10 mouse cellular contexts compared by ENCODE assay signal in genomic region chr13:55830833-55831721, GRCm38 (mm10). TPM values are rescaled to one million over a fixed set of nuclear protein-coding genes. Genes with fewer than 3 reads are reported as not detected.
DNase-seq lines count a peak whose midpoint lies in the region; ATAC-seq and TF ChIP-seq lines count a peak whose summit lies in the region.
"Had no signal": no experiment of that assay in that cellular context is flagged by ENCODE, and none has a peak within 500 bp of the region (broad histone marks: within the 10 kb centered on the region; RNA-seq: fewer than 3 reads in every experiment).

No protein-coding gene starts in this region.

- 0 out of 2 replicates have a peak overlapping the region, but pooled peaks have one; percentile 15 for H3K9ac ChIP-seq in kidney, embryonic 15.5 days
- peak overlapping the region; percentile 78 for H3K9ac ChIP-seq in embryonic facial prominence, embryonic 13.5 days
- H3K9ac ChIP-seq in hindbrain, postnatal 0 days (replicated peaks; ENCODE audit: low read length): no peak overlapping the region
- no peak overlapping the region for H3K9ac ChIP-seq in midbrain, embryonic 16.5 days (ENCODE audit: low read depth, low read length)

- H3K27me3 ChIP-seq in kidney, embryonic 15.5 days: peaks cover 94% of the 10 kb centered on the region
- peaks cover 91% of the 10 kb centered on the region for H3K27me3 ChIP-seq in embryonic facial prominence, embryonic 13.5 days
- peaks cover 72% of the 10 kb centered on the region for H3K27me3 ChIP-seq in hindbrain, postnatal 0 days (ENCODE audit: insufficient read depth, low read length)
- H3K27me3 ChIP-seq in midbrain, embryonic 16.5 days (ENCODE audit: control insufficient read depth, insufficient read depth, low read depth, low read length): peaks cover 54% of the 10 kb centered on the region

- peaks cover 47% of the 10 kb centered on the region for H3K4me1 ChIP-seq in kidney, embryonic 15.5 days
- peaks cover 33% of the 10 kb centered on the region for H3K4me1 ChIP-seq in embryonic facial prominence, embryonic 13.5 days
- no peaks in the 10 kb centered on the region for H3K4me1 ChIP-seq in hindbrain, postnatal 0 days (ENCODE audit: insufficient read depth, low read length)
- peaks cover 9% of the 10 kb centered on the region for H3K4me1 ChIP-seq in midbrain, embryonic 16.5 days (ENCODE audit: control insufficient read depth, insufficient read depth, low read length)

- peak overlapping the region; percentile 34 for H3K4me3 ChIP-seq in kidney, embryonic 15.5 days (replicated peaks)
- peak overlapping the region; percentile 52 for H3K4me3 ChIP-seq in embryonic facial prominence, embryonic 13.5 days
- peak overlapping the region; percentile 8; the same call in 1 of the 2 replicates for H3K4me3 ChIP-seq in hindbrain, postnatal 0 days (ENCODE audit: low read length)
- no peak overlapping the region; the same call in 1 of the 2 replicates for H3K4me3 ChIP-seq in midbrain, embryonic 16.5 days (ENCODE audit: low read depth, low read length)

- WGBS in kidney, embryonic 15.5 days: under 1% methylated on average over 52 of the region's 82 CpGs
- under 1% methylated on average over 60 of the region's 82 CpGs for WGBS in embryonic facial prominence, embryonic 13.5 days
- WGBS in hindbrain, postnatal 0 days: 2% methylated on average over 57 of the region's 82 CpGs
- WGBS in midbrain, embryonic 16.5 days: under 1% methylated on average over 49 of the region's 82 CpGs

- no peaks in the 10 kb centered on the region for H3K9me3 ChIP-seq in kidney, embryonic 15.5 days (replicated peaks)
- no peaks in the 10 kb centered on the region for H3K9me3 ChIP-seq in embryonic facial prominence, embryonic 13.5 days
- H3K9me3 ChIP-seq in hindbrain, postnatal 0 days (ENCODE audit: low read length): no peaks in the 10 kb centered on the region
- H3K9me3 ChIP-seq in midbrain, embryonic 16.5 days (replicated peaks; ENCODE audit: control insufficient read depth, low read length, poor library complexity, severe bottlenecking): no peaks in the 10 kb centered on the region

- no peak for DNase-seq in kidney, adult 8-10 months
- no peak for DNase-seq in hindbrain, postnatal 0 days (ENCODE audit: low spot score)
- DNase-seq in left cerebral cortex, postnatal 14 days (ENCODE audit: low spot score in 2 of 2): no peak
- no peak for DNase-seq in left cerebral cortex, postnatal 10 days (ENCODE audit: extremely low spot score in 1 of 2, low spot score in 2 of 2)

- no peaks in the 10 kb centered on the region for H3K36me3 ChIP-seq in kidney, embryonic 15.5 days
- no peaks in the 10 kb centered on the region for H3K36me3 ChIP-seq in embryonic facial prominence, embryonic 13.5 days
- no peaks in the 10 kb centered on the region for H3K36me3 ChIP-seq in hindbrain, postnatal 0 days (ENCODE audit: insufficient read depth, low read length)
- no peaks in the 10 kb centered on the region for H3K36me3 ChIP-seq in midbrain, embryonic 16.5 days (ENCODE audit: control insufficient read depth, insufficient read depth, low read length)

- H3K4me2 ChIP-seq in kidney, embryonic 15.5 days: peak overlapping the region; percentile 58
- peak overlapping the region; percentile 60 for H3K4me2 ChIP-seq in embryonic facial prominence, embryonic 13.5 days
- peak overlapping the region; percentile 21; the same call in 1 of the 2 replicates for H3K4me2 ChIP-seq in hindbrain, postnatal 0 days (ENCODE audit: low read depth, low read length)
- H3K4me2 ChIP-seq in midbrain, embryonic 16.5 days (ENCODE audit: low read length): peak overlapping the region; percentile 14; the same call in 1 of the 2 replicates

- peak; percentile 28; the same call in 1 of the 2 replicates for ATAC-seq in kidney, embryonic 15.5 days (replicated peaks; ENCODE audit: low FRiP score)
- ATAC-seq in embryonic facial prominence, embryonic 13.5 days (ENCODE audit: insufficient number of reproducible peaks, insufficient read depth, low FRiP score, low TSS enrichment, low read depth): peak; percentile 67
- ATAC-seq in hindbrain, postnatal 0 days: no peak
- ATAC-seq in midbrain, embryonic 16.5 days: no peak
- ATAC-seq in megakaryocyte progenitor cell, adult 5-6 weeks (replicated peaks; ENCODE audit: poor library complexity): no peak

- intact Hi-C loops in left cerebral cortex, postnatal 14 days (cut with DNase I): loop anchor here (10.0 kb wide), 1 partner anchor 244 kb away; no protein-coding TSS in a partner anchor
- intact Hi-C loops in left cerebral cortex, postnatal 10 days (cut with DNase I): no loop called here

- TF ChIP-seq CTCF in hindbrain, postnatal 0 days (IDR thresholded peaks at IDR 0.05; ENCODE audit: low read depth): no peak

- H3K27ac ChIP-seq in kidney, embryonic 15.5 days: no peak overlapping the region
- peak overlapping the region; percentile 86 for H3K27ac ChIP-seq in embryonic facial prominence, embryonic 13.5 days
- no peak overlapping the region for H3K27ac ChIP-seq in hindbrain, postnatal 0 days
- no peak overlapping the region for H3K27ac ChIP-seq in midbrain, embryonic 16.5 days (ENCODE audit: low read length)
- H3K27ac ChIP-seq: macrophage had no signal

RNA-seq across cellular contexts. Expression of gene Pitx1, which starts 4.9 kb away (rescaled TPM):
- 2.0 and 3.6 TPM in 2 replicates for polyA plus RNA-seq in kidney, embryonic 15.5 days (2015; fragmentation: Nextera tagmentation; extraction: Ambion mirVana)
- polyA plus RNA-seq in embryonic facial prominence, embryonic 13.5 days (2015; fragmentation: Nextera tagmentation; extraction: Ambion mirVana): 27.7 and 62.7 TPM in 2 replicates
- 0.63 TPM in 1 of 2 replicates, not detected in the other for total RNA-seq in hindbrain, postnatal 0 days (2014; rRNA removed)
- not detected in 2 replicates for polyA plus RNA-seq in hindbrain, postnatal 0 days (2015; fragmentation: Nextera tagmentation; extraction: Ambion mirVana)
- polyA plus RNA-seq in midbrain, embryonic 16.5 days (2015; fragmentation: Nextera tagmentation; extraction: Ambion mirVana): 1.0 and 1.4 TPM in 2 replicates
- not detected for total RNA-seq in left cerebral cortex, postnatal 14 days (2021)
- total RNA-seq in megakaryocyte progenitor cell, adult 5-6 weeks (2015): not detected in 2 replicates
- total RNA-seq in megakaryocyte progenitor cell, adult 5-6 weeks (2017): not detected in 2 replicates
- not detected for total RNA-seq in left cerebral cortex, postnatal 10 days (2021)
- polyA plus RNA-seq: cortical plate, adult 2 months; macrophage had no signal

RNA-seq across cellular contexts. Expression of gene Catsper3, which starts 46.7 kb away (rescaled TPM):
- not detected in 2 replicates for polyA plus RNA-seq in kidney, embryonic 15.5 days (2015; fragmentation: Nextera tagmentation; extraction: Ambion mirVana)
- polyA plus RNA-seq in embryonic facial prominence, embryonic 13.5 days (2015; fragmentation: Nextera tagmentation; extraction: Ambion mirVana): not detected in 2 replicates
- total RNA-seq in hindbrain, postnatal 0 days (2014; rRNA removed): not detected in 2 replicates
- 0.26 and 0.43 TPM in 2 replicates for polyA plus RNA-seq in hindbrain, postnatal 0 days (2015; fragmentation: Nextera tagmentation; extraction: Ambion mirVana)
- polyA plus RNA-seq in midbrain, embryonic 16.5 days (2015; fragmentation: Nextera tagmentation; extraction: Ambion mirVana): 0.19 TPM in 1 of 2 replicates, not detected in the other
- total RNA-seq in left cerebral cortex, postnatal 14 days (2021): under 1 TPM; 0.26 to 0.42 TPM
- total RNA-seq in megakaryocyte progenitor cell, adult 5-6 weeks (2015): 0.37 TPM in 1 of 2 replicates, not detected in the other
- total RNA-seq in megakaryocyte progenitor cell, adult 5-6 weeks (2017): not detected in 2 replicates
- total RNA-seq in left cerebral cortex, postnatal 10 days (2021): not detected
- polyA plus RNA-seq: macrophage had no signal

Comparison
In these comparisons a context has a peak if more than half of its experiments do, and no peak if none do; other contexts are left out.
1. ATAC-seq: peak in kidney, embryonic 15.5 days (single experiment) and embryonic facial prominence, embryonic 13.5 days (single experiment); none in hindbrain, postnatal 0 days (single experiment), midbrain, embryonic 16.5 days (single experiment) and megakaryocyte progenitor cell, adult 5-6 weeks (single experiment).
2. H3K9ac ChIP-seq: peak in kidney, embryonic 15.5 days (single experiment) and embryonic facial prominence, embryonic 13.5 days (single experiment); none in hindbrain, postnatal 0 days (single experiment) and midbrain, embryonic 16.5 days (single experiment).
3. Peak in every context shown above with its lines, with median percentiles within 50 percentile points of each other: H3K4me2 ChIP-seq.